Mouse (Mus musculus) liver, embryonic 16.5 days (tissue): ENCODE measurements around the gene Mymx. TPM values are rescaled to one million over a fixed set of nuclear protein-coding genes. Genes with fewer than 3 reads are reported as not detected.

Source experiments
- ATAC-seq: fragments of 200-750 bp; cut with Nextera tagmentation; 2 replicates; pipeline ENCODE4 v1.8.0; 2017; ENCODE audit warnings: low read depth, mild to moderate bottlenecking, moderate number of reproducible peaks, moderate library complexity
- H3K27ac ChIP-seq: fragments of 300-500 bp; sonication (generic); 2 replicates; pipeline ENCODE4 v1.5.1; 2014; ENCODE audit warnings: mild to moderate bottlenecking, low read length
- H3K27me3 ChIP-seq: fragments of 300-500 bp; sonication (generic); 2 replicates; pipeline ENCODE4 v1.6.1; 2014; ENCODE audit warnings: low read depth, low read length, mixed read lengths; ENCODE audit not compliant: control insufficient read depth, insufficient read depth
- H3K36me3 ChIP-seq: fragments of 300-500 bp; sonication (generic); 2 replicates; pipeline ENCODE4 v1.6.1; 2014; ENCODE audit warnings: mild to moderate bottlenecking; ENCODE audit not compliant: control insufficient read depth, insufficient read depth
- H3K4me1 ChIP-seq: fragments of 300-500 bp; sonication (generic); 2 replicates; pipeline ENCODE4 v1.6.1; 2014; ENCODE audit warnings: low read depth, low read length, mixed read lengths; ENCODE audit not compliant: control insufficient read depth
- H3K4me2 ChIP-seq: fragments of 300-500 bp; sonication (generic); 2 replicates; pipeline ENCODE4 v1.6.1; 2014; ENCODE audit warnings: low read depth, low read length, mixed read lengths
- H3K4me3 ChIP-seq: fragments of 300-500 bp; sonication (generic); 2 replicates; pipeline ENCODE4 v1.5.1; 2014; ENCODE audit warnings: low read depth, mild to moderate bottlenecking, low read length
- H3K9ac ChIP-seq: fragments of 300-500 bp; sonication (generic); 2 replicates; pipeline ENCODE4 v1.6.1; 2014; ENCODE audit warnings: low read depth, low read length
- H3K9me3 ChIP-seq: fragments of 300-500 bp; sonication (generic); replicated peaks from 2 replicates; pipeline ENCODE4 v1.6.1; 2016; ENCODE audit warnings: low read length; ENCODE audit not compliant: control insufficient read depth
- WGBS: fragments of 180-500 bp; shearing (Covaris S2); extraction: QIAGEN DNeasy Blood & Tissue Kit; methylation state at CpG from one replicate; pipeline ENCODE4 v1.1.7; 2014; ENCODE audit not compliant: insufficient replicate concordance; 5-methylcytosine and 5-hydroxymethylcytosine counted together
- polyA plus RNA-seq: library from polyadenylated mRNA; unstranded; fragments of >200 nt; fragmentation: Nextera tagmentation; extraction: Ambion mirVana; gene quantifications from 2 replicates; pipeline ENCODE4 v1.2.1, GENCODE M21; 2015

Gene Mymx
- polyA plus RNA-seq, 1 experiment from 2014 or later = 0.35 TPM

DNA sequence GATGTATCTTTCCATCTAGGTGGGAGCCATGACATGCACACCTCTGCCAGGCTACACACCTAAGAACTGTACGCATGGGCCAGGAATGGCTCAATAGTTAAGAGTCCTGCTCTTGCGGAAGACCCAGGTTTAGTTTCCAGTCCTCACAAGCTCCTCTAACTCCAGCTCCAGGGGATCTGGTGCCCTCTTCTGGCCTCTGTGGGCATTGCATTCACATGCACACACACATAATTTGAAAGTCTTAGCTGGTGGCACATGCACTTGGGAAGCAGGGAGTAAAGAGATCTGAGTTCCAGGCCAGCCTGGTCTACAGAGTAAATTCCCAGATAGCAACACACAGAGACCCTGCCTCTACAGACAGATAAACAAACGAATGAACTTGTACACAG, 15.5 kb downstream of the Mymx start:
- Histone ChIP-seq H3K9me3 (no peaks in the 10 kb centered on the region), H3K4me2 (no peak overlapping the region), H3K4me1 (peaks cover 42% of the 10 kb centered on the region), H3K27ac (no peak overlapping the region), H3K4me3 (no peak overlapping the region), H3K9ac (no peak overlapping the region), H3K27me3 (no peaks in the 10 kb centered on the region), H3K36me3 (peaks cover 59% of the 10 kb centered on the region)
- WGBS = 90% methylated on average over 3 of the region's 3 CpGs
- no peak for ATAC-seq

GRCm38 (mm10) chr17:45585725-45586448, 16.0 kb downstream of the Mymx start:
- ATAC-seq = no peak
- peaks cover 45% of the 10 kb centered on the region for H3K4me1 ChIP-seq
- peak overlapping the region; percentile 66 for H3K27ac ChIP-seq
- no peak overlapping the region for H3K9ac ChIP-seq
- no peaks in the 10 kb centered on the region for H3K27me3 ChIP-seq
- H3K4me3 ChIP-seq = no peak overlapping the region
- peaks cover 59% of the 10 kb centered on the region for H3K36me3 ChIP-seq
- H3K4me2 ChIP-seq = no peak overlapping the region
- WGBS = 82% methylated on average over 23 of the region's 23 CpGs
- H3K9me3 ChIP-seq = no peaks in the 10 kb centered on the region

DNA sequence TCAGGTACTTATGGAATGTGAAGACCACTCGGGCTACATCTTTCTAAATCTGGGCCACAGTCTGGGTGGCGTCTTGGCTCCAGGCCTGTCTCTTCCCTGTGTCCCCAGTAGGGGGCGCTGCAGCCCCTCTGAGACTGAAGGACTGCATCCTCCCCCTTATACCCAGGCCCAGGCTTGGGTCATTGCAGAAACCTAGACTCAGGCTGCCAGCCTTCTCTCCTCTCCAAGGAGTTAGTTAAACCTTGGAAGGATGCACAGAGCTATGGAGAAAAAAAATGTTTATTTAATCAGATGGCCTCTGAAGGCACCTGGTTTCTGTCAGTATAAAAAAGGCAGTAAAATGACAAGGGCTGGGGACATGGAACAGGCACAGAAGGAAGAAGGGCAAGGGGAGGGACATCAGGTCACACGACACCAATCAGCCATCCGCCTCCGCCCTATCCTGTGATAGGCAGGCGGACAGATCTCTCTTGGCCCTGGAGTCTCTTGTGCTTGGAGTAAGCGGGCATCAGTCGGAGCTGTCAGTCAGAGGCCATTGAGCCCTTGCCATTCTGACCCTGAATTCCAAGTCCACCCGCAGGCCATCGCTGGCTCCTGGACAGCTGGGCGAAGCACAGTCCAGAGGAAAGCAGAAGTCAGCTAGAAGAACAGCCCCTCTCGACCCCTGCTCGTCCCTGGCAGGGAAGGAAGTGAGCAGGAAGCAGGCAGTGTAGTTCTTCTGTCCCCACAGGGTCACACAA, 16.8 kb downstream of the Mymx start:
- H3K9ac ChIP-seq = no peak overlapping the region

DNA sequence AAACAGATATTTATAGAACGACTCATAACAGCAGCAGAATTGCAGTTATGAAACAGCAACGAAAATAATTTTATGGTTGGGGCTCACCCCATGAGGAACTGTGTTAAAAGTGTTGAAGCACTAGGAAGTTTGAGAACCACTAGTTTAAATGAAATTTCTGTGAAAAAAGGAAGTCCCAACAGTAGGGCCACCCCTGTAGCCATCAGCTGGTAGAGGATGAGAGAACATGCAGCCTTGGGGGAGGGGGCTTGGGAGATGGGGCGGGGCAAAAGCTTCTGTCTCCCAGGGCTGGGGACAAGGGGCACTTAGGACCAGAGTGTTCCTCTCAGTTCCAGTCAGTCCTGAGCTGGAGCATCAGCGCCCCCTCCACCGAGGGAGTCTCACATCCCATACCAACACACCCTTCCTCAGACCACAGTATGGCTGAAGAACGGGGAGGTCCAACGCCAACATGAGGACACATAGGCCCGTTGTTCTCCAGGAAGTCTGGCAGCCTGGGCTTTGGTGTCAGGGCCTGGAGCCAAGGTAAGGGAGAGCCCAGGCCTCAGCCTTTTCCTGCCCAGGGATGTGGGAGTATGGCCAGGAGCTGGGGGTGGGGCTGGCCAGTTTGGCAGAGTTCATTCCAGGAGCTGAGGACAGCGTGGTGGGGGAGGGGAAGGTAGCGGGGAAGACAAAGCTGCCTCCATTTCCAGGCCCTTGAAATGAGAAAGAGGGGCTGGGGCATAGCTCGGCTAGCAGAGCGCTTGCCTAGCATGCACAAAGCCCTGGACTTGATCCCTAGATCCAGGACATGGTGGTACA, 17.6 kb downstream of the Mymx start:
- no peaks in the 10 kb centered on the region for H3K9me3 ChIP-seq
- H3K4me2 ChIP-seq = no peak overlapping the region
- H3K4me1 ChIP-seq = peaks cover 46% of the 10 kb centered on the region
- no peak for ATAC-seq
- WGBS = 50% methylated on average over 12 of the region's 12 CpGs
- no peaks in the 10 kb centered on the region for H3K27me3 ChIP-seq
- H3K27ac ChIP-seq = peak overlapping the region; percentile 66
- peaks cover 45% of the 10 kb centered on the region for H3K36me3 ChIP-seq
- H3K4me3 ChIP-seq = peak overlapping the region; percentile 9; the same call in 1 of the 2 replicates
- H3K9ac ChIP-seq = no peak overlapping the region

More for the DNA sequence above, 16.8 kb downstream of the Mymx start:
- H3K4me3 ChIP-seq = peak overlapping the region; percentile 9; the same call in 1 of the 2 replicates
- H3K9me3 ChIP-seq = no peaks in the 10 kb centered on the region
- 35% methylated on average over 14 of the region's 14 CpGs for WGBS
- H3K27me3 ChIP-seq = no peaks in the 10 kb centered on the region
- ATAC-seq = peak; percentile 35
- H3K4me1 ChIP-seq = peaks cover 46% of the 10 kb centered on the region
- H3K27ac ChIP-seq = peak overlapping the region; percentile 66
- no peak overlapping the region for H3K4me2 ChIP-seq
- peaks cover 53% of the 10 kb centered on the region for H3K36me3 ChIP-seq

GRCm38 (mm10) chr17:45582715-45583355, 19.1 kb downstream of the Mymx start:
- Histone ChIP-seq H3K36me3 (peaks cover 32% of the 10 kb centered on the region), H3K27me3 (no peaks in the 10 kb centered on the region), H3K4me2 (peak overlapping the region; percentile 38), H3K4me3 (0 out of 2 replicates have a peak overlapping the region, but pooled peaks have one; percentile 3), H3K9me3 (no peaks in the 10 kb centered on the region), H3K27ac (peak overlapping the region; percentile 90), H3K9ac (no peak overlapping the region), H3K4me1 (peaks cover 50% of the 10 kb centered on the region)
- peak; percentile 28; the same call in 1 of the 2 replicates for ATAC-seq
- WGBS = 48% methylated on average over 6 of the region's 6 CpGs

- no peaks in the 10 kb centered on the region for H3K27me3 ChIP-seq
- no peak overlapping the region; the same call in 1 of the 2 replicates for H3K9ac ChIP-seq
- H3K27ac ChIP-seq = peak overlapping the region; percentile 90
- peaks cover 27% of the 10 kb centered on the region for H3K36me3 ChIP-seq
- H3K9me3 ChIP-seq = no peaks in the 10 kb centered on the region
- H3K4me2 ChIP-seq = peak overlapping the region; percentile 38
- peaks cover 50% of the 10 kb centered on the region for H3K4me1 ChIP-seq
- H3K4me3 ChIP-seq = 0 out of 2 replicates have a peak overlapping the region, but pooled peaks have one; percentile 3
- ATAC-seq = peak; percentile 72
- WGBS = 37% methylated on average over 6 of the region's 6 CpGs
These were observed 19.7 kb downstream of the Mymx start for GRCm38 (mm10) chr17:45582188-45582587.

DNA sequence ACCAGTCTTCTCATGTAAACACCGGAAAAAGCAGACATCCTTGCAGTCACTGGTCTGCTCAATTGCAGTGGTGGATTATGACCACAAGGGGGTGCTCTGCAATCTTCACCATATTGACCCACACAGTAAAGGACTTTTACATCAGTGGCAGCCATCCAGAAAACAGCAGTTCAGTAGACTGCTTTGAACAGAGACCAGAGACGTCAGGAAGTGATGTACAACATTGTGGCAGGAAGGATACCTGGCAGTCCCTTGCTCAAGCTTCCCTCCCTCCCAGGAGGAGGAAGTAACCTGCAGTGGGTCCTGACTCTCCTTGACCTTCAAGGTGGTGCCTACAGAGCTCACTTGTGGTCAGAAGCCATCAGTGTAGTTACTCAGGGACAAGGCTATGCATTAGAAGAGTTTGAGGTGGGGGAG, 20.3 kb downstream of the Mymx start:
- Histone ChIP-seq H3K4me2 (peak overlapping the region; percentile 38), H3K9ac (peak overlapping the region; percentile 13; the same call in 1 of the 2 replicates), H3K9me3 (no peaks in the 10 kb centered on the region), H3K27ac (peak overlapping the region; percentile 90), H3K4me1 (peaks cover 50% of the 10 kb centered on the region), H3K4me3 (no peak overlapping the region), H3K27me3 (no peaks in the 10 kb centered on the region), H3K36me3 (peaks cover 21% of the 10 kb centered on the region)
- WGBS = 3% methylated on average over 2 of the region's 2 CpGs
- peak; percentile 17; the same call in 1 of the 2 replicates for ATAC-seq

DNA sequence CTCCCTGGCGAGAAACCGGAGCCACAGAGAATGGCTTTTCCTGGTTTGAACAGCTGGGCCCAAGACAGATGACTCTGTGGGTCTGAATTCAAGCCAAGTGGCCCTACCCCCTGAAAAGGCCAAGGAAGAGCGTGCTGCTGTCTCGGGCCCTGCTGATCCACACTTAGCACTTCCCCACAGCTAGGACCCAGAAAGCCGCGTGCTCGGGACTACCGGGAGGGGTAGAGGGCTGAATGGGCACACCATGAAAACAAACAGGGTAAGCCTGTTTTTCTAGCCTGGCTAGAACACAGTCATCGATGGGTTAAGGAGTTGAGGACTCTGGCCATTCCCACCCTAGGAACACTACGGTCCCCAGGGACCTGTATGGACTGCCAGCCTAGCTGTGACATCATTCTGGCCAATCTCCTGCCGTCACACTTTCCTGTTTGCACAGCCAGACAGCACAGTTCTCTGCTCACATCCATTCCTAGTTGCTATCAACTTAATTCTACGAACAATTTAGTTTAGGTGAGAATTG, 20.9 kb downstream of the Mymx start:
- ATAC-seq = no peak
- Histone ChIP-seq H3K27me3 (no peaks in the 10 kb centered on the region), H3K4me1 (peaks cover 50% of the 10 kb centered on the region), H3K4me2 (no peak overlapping the region), H3K36me3 (peaks cover 16% of the 10 kb centered on the region), H3K9me3 (no peaks in the 10 kb centered on the region), H3K9ac (0 out of 2 replicates have a peak overlapping the region, but pooled peaks have one; percentile 19), H3K27ac (peak overlapping the region; percentile 66), H3K4me3 (no peak overlapping the region)
- 39% methylated on average over 12 of the region's 12 CpGs for WGBS
